Mouse (Mus musculus) midbrain, embryonic 12.5 days (tissue): ENCODE measurements around the gene Metap1. TPM values are rescaled to one million over a fixed set of nuclear protein-coding genes. Genes with fewer than 3 reads are reported as not detected.

ENCODE experiments used
- ATAC-seq: fragments of 200-750 bp; cut with Nextera tagmentation; 2 replicates; pipeline ENCODE4 v1.8.0; 2017; ENCODE audit warnings: low read depth, moderate TSS enrichment, moderate library complexity; ENCODE audit not compliant: low FRiP score
- H3K27ac ChIP-seq: fragments of 300-500 bp; sonication (generic); replicated peaks from 2 replicates; pipeline ENCODE4 v1.5.1; 2016; ENCODE audit warnings: mild to moderate bottlenecking
- H3K27me3 ChIP-seq: fragments of 300-500 bp; sonication (generic); 2 replicates; pipeline ENCODE4 v1.6.1; 2016; ENCODE audit warnings: mild to moderate bottlenecking
- H3K36me3 ChIP-seq: fragments of 300-500 bp; sonication (generic); 2 replicates; pipeline ENCODE4 v1.6.1; 2016
- H3K4me1 ChIP-seq: fragments of 300-500 bp; sonication (generic); 2 replicates; pipeline ENCODE4 v1.6.1; 2016
- H3K4me2 ChIP-seq: fragments of 300-500 bp; sonication (generic); replicated peaks from 2 replicates; pipeline ENCODE4 v1.6.1; 2016; ENCODE audit warnings: mild to moderate bottlenecking, moderate library complexity
- H3K4me3 ChIP-seq: fragments of 300-500 bp; sonication (generic); 2 replicates; pipeline ENCODE4 v1.5.1; 2016; ENCODE audit warnings: mild to moderate bottlenecking
- H3K9ac ChIP-seq: fragments of 300-500 bp; sonication (generic); replicated peaks from 2 replicates; pipeline ENCODE4 v1.6.1; 2016; ENCODE audit warnings: mild to moderate bottlenecking, moderate library complexity
- H3K9me3 ChIP-seq: fragments of 300-500 bp; sonication (generic); 2 replicates; pipeline ENCODE4 v1.6.1; 2016; ENCODE audit warnings: mild to moderate bottlenecking
- WGBS: fragments of 180-500 bp; shearing (Covaris S2); methylation state at CpG from one replicate; pipeline ENCODE4 v1.1.7; 2016; 5-methylcytosine and 5-hydroxymethylcytosine counted together
- polyA plus RNA-seq: library from polyadenylated mRNA; unstranded; fragments of >200 nt; fragmentation: Nextera tagmentation; extraction: Ambion mirVana; gene quantifications from 2 replicates; pipeline ENCODE4 v1.2.1, GENCODE M21; 2016

Metap1 gene
- polyA plus RNA-seq = 42.8 and 44.2 TPM in 2 replicates

- peaks cover 11% of the 10 kb centered on the region for H3K4me1 ChIP-seq
- ATAC-seq = peak; percentile 99
- H3K9ac ChIP-seq = peak within 1 kb of the TSS; percentile 88
- peaks cover 16% of the 10 kb centered on the region for H3K36me3 ChIP-seq
- H3K27me3 ChIP-seq = no peaks in the 10 kb centered on the region
- H3K27ac ChIP-seq = peak within 1 kb of the TSS; percentile 75
- under 1% methylated on average over 58 of the region's 65 CpGs for WGBS
- peak within 1 kb of the TSS; percentile 90 for H3K4me3 ChIP-seq
- no peaks in the 10 kb centered on the region for H3K9me3 ChIP-seq
- peak within 1 kb of the TSS; percentile 71 for H3K4me2 ChIP-seq
These were observed at the start of gene Metap1 for GRCm38 (mm10) chr3:138489327-138490033. TSS of gene Metap1 (minus strand) at chr3:138489515.

GRCm38 (mm10) chr3:138536031-138536430, 46.7 kb upstream of the Metap1 start:
- Histone ChIP-seq H3K4me3 (no peak overlapping the region), H3K27ac (no peak overlapping the region), H3K36me3 (no peaks in the 10 kb centered on the region), H3K9me3 (no peaks in the 10 kb centered on the region), H3K4me2 (no peak overlapping the region), H3K27me3 (no peaks in the 10 kb centered on the region), H3K9ac (no peak overlapping the region), H3K4me1 (peaks cover 7% of the 10 kb centered on the region)
- WGBS = 98% methylated on average over 2 of the region's 2 CpGs
- ATAC-seq = no peak

- Histone ChIP-seq H3K4me2 (no peak overlapping the region), H3K9ac (no peak overlapping the region), H3K4me1 (peaks cover 25% of the 10 kb centered on the region), H3K9me3 (no peaks in the 10 kb centered on the region), H3K27me3 (no peaks in the 10 kb centered on the region), H3K27ac (no peak overlapping the region), H3K36me3 (no peaks in the 10 kb centered on the region), H3K4me3 (no peak overlapping the region)
- no peak for ATAC-seq
- WGBS = 76% methylated on average over 2 of the region's 2 CpGs
These were observed 43.4 kb upstream of the Metap1 start for GRCm38 (mm10) chr3:138532764-138533163.

GRCm38 (mm10) chr3:138531479-138532181, 42.3 kb upstream of the Metap1 start:
- no peak overlapping the region for H3K27ac ChIP-seq
- H3K36me3 ChIP-seq = no peaks in the 10 kb centered on the region
- no peaks in the 10 kb centered on the region for H3K27me3 ChIP-seq
- H3K4me3 ChIP-seq = no peak overlapping the region
- 72% methylated on average over 12 of the region's 12 CpGs for WGBS
- H3K9ac ChIP-seq = no peak overlapping the region
- ATAC-seq = no peak
- H3K4me2 ChIP-seq = no peak overlapping the region
- no peaks in the 10 kb centered on the region for H3K9me3 ChIP-seq
- peaks cover 25% of the 10 kb centered on the region for H3K4me1 ChIP-seq

GRCm38 (mm10) chr3:138530578-138531478, 41.5 kb upstream of the Metap1 start:
- no peak overlapping the region for H3K4me2 ChIP-seq
- H3K4me1 ChIP-seq = peaks cover 30% of the 10 kb centered on the region
- WGBS = 86% methylated on average over 8 of the region's 8 CpGs
- H3K27ac ChIP-seq = no peak overlapping the region
- peaks cover 1% of the 10 kb centered on the region; the same call in 1 of the 2 replicates for H3K27me3 ChIP-seq
- ATAC-seq = no peak
- H3K4me3 ChIP-seq = no peak overlapping the region
- H3K9ac ChIP-seq = no peak overlapping the region
- H3K36me3 ChIP-seq = no peaks in the 10 kb centered on the region
- no peaks in the 10 kb centered on the region for H3K9me3 ChIP-seq

GRCm38 (mm10) chr3:138528265-138528664, 39.0 kb upstream of the Metap1 start:
- peak overlapping the region; percentile 74 for H3K4me2 ChIP-seq
- H3K4me1 ChIP-seq = peaks cover 31% of the 10 kb centered on the region
- 3% methylated on average over 16 of the region's 16 CpGs for WGBS
- no peaks in the 10 kb centered on the region for H3K9me3 ChIP-seq
- H3K4me3 ChIP-seq = peak overlapping the region; percentile 100
- H3K36me3 ChIP-seq = no peaks in the 10 kb centered on the region
- H3K27me3 ChIP-seq = peaks cover 5% of the 10 kb centered on the region; the same call in 1 of the 2 replicates
- ATAC-seq = no peak
- peak overlapping the region; percentile 99 for H3K9ac ChIP-seq
- peak overlapping the region; percentile 98; the same call in 1 of the 2 replicates for H3K27ac ChIP-seq

GRCm38 (mm10) chr3:138527667-138528231, 38.4 kb upstream of the Metap1 start:
- peak; percentile 83 for ATAC-seq
- no peaks in the 10 kb centered on the region for H3K36me3 ChIP-seq
- under 1% methylated on average over 55 of the region's 64 CpGs for WGBS
- H3K27me3 ChIP-seq = peaks cover 5% of the 10 kb centered on the region; the same call in 1 of the 2 replicates
- H3K4me2 ChIP-seq = peak overlapping the region; percentile 74
- peak overlapping the region; percentile 99 for H3K9ac ChIP-seq
- H3K4me1 ChIP-seq = peaks cover 31% of the 10 kb centered on the region
- no peaks in the 10 kb centered on the region for H3K9me3 ChIP-seq
- peak overlapping the region; percentile 98 for H3K27ac ChIP-seq
- peak overlapping the region; percentile 100 for H3K4me3 ChIP-seq

GRCm38 (mm10) chr3:138526916-138527666, 37.8 kb upstream of the Metap1 start:
- Histone ChIP-seq H3K4me1 (peaks cover 31% of the 10 kb centered on the region), H3K9me3 (no peaks in the 10 kb centered on the region), H3K36me3 (no peaks in the 10 kb centered on the region), H3K27me3 (peaks cover 5% of the 10 kb centered on the region; the same call in 1 of the 2 replicates), H3K9ac (peak overlapping the region; percentile 99), H3K4me3 (peak overlapping the region; percentile 100), H3K27ac (peak overlapping the region; percentile 98), H3K4me2 (peak overlapping the region; percentile 82)
- ATAC-seq = peak; percentile 93
- WGBS = under 1% methylated on average over 53 of the region's 85 CpGs

- Histone ChIP-seq H3K36me3 (no peaks in the 10 kb centered on the region), H3K27me3 (peaks cover 5% of the 10 kb centered on the region; the same call in 1 of the 2 replicates), H3K9me3 (no peaks in the 10 kb centered on the region), H3K4me1 (peaks cover 25% of the 10 kb centered on the region), H3K9ac (peak within 1 kb of the TSS; percentile 62), H3K4me2 (peak within 1 kb of the TSS; percentile 82), H3K27ac (peak within 1 kb of the TSS; percentile 58), H3K4me3 (peak within 1 kb of the TSS; percentile 100)
- peak; percentile 48 for ATAC-seq
- 2% methylated on average over 39 of the region's 39 CpGs for WGBS
These were observed 37.0 kb upstream of the Metap1 start, which contains the start of gene Eif4e for GRCm38 (mm10) chr3:138526073-138526915. TSS of gene Eif4e (plus strand) at chr3:138526179.

GRCm38 (mm10) chr3:138525494-138525893, 36.2 kb upstream of the Metap1 start:
- Histone ChIP-seq H3K27me3 (peaks cover 5% of the 10 kb centered on the region; the same call in 1 of the 2 replicates), H3K4me3 (no peak overlapping the region), H3K9me3 (no peaks in the 10 kb centered on the region), H3K4me1 (peaks cover 19% of the 10 kb centered on the region), H3K4me2 (no peak overlapping the region), H3K9ac (no peak overlapping the region), H3K36me3 (no peaks in the 10 kb centered on the region), H3K27ac (no peak overlapping the region)
- no peak for ATAC-seq
- WGBS = 51% methylated on average over 8 of the region's 8 CpGs
